Mouse (Mus musculus): ENCODE results near the gene Gtsf2.

- TF ChIP-seq POLR2A (IDR thresholded peaks at IDR 0.05; ENCODE audit: insufficient read length, low read depth) (no peak), MAX (IDR thresholded peaks at IDR 0.05; ENCODE audit: low read depth) (no peak), SRF (IDR thresholded peaks at IDR 0.05; ENCODE audit: control insufficient read depth, insufficient read length, low read depth) (no peak), MYOD1 (IDR thresholded peaks at IDR 0.05; ENCODE audit: control insufficient read depth in 1 of 3, insufficient read length in 2 of 3, low read depth in 2 of 3) (no peak), E2F4 (IDR thresholded peaks at IDR 0.05; ENCODE audit: insufficient read depth) (no peak), USF1 (IDR thresholded peaks at IDR 0.05; ENCODE audit: low read depth) (no peak), TCF3 (IDR thresholded peaks at IDR 0.05; ENCODE audit: insufficient read length, low read depth) (no peak), POLR2AphosphoS2 (IDR thresholded peaks at IDR 0.05; ENCODE audit: insufficient read length, low read depth) (no peak), CEBPB (IDR thresholded peaks at IDR 0.05; ENCODE audit: insufficient read depth, poor library complexity, severe bottlenecking) (no peak), REST (IDR thresholded peaks at IDR 0.05; ENCODE audit: insufficient read depth, insufficient read length) (no peak)
Observed at GRCm38 (mm10) chr15:103462539-103463261, 14.4 kb upstream of the Gtsf2 start.
